Mouse (Mus musculus) neural tube, embryonic 15.5 days (tissue): ENCODE results near the gene Tnp1. TPM values are rescaled to one million over a fixed set of nuclear protein-coding genes. Genes with fewer than 3 reads are reported as not detected.

ENCODE experiments used
- polyA plus RNA-seq: library from polyadenylated mRNA; unstranded; fragments of >200 nt; fragmentation: Nextera tagmentation; extraction: Ambion mirVana; gene quantifications from 2 replicates; pipeline ENCODE4 v1.2.1, GENCODE M21; 2015

Gene Tnp1
- polyA plus RNA-seq, 1 experiment from 2014 or later: not detected

Other genes starting within 250 kb of the Tnp1 start
- gene Igfbp2, start 191.4 kb downstream of the Tnp1 start, polyA plus RNA-seq: 278 and 341 TPM in 2 replicates
- gene Igfbp5, start 141.0 kb downstream of the Tnp1 start, polyA plus RNA-seq: 90.8 and 102 TPM in 2 replicates